Mouse (Mus musculus) heart, postnatal 10 days (tissue): ENCODE results near the gene Fbxo34. TPM values are rescaled to one million over a fixed set of nuclear protein-coding genes. Genes with fewer than 3 reads are reported as not detected.
"Not testable (repeated sequence)": the region's sequence is repeated elsewhere in the genome, so short reads cannot be mapped to it uniquely, and the experiment has no call there.

Source experiments
- DNase-seq, 2 experiments: peaks; one replicate each; pipeline ENCODE4 v3.0.0; 2021
- intact Hi-C: fragments of 180-260 bp; cut with DNase I; formaldehyde crosslinking; loops from one replicate; pipeline ENCODE4 v1.15.1; 2025
- total RNA-seq, 2 experiments: library from RNA; stranded (reverse); gene quantifications; 2 replicates each; pipeline ENCODE4 v1.2.3; 2021

The Fbxo34 gene
- total RNA-seq, result 10 to 100 TPM; 18.6 to 20.7 TPM

GRCm38 (mm10) chr14:47450121-47450520 is at the start of gene Fbxo34:
Gene Fbxo34, plus strand, starts transcription at chr14:47450421.
- DNase-seq, intact Hi-C loops: not testable (repeated sequence)

- no peak for DNase-seq
- intact Hi-C loops, result no loop called here
These were observed 47.5 kb upstream of the Fbxo34 start for GRCm38 (mm10) chr14:47402735-47403134.

GRCm38 (mm10) chr14:47406000-47406399 is 44.2 kb upstream of the Fbxo34 start:
- intact Hi-C loops, result no loop called here
- no peak for DNase-seq

DNA sequence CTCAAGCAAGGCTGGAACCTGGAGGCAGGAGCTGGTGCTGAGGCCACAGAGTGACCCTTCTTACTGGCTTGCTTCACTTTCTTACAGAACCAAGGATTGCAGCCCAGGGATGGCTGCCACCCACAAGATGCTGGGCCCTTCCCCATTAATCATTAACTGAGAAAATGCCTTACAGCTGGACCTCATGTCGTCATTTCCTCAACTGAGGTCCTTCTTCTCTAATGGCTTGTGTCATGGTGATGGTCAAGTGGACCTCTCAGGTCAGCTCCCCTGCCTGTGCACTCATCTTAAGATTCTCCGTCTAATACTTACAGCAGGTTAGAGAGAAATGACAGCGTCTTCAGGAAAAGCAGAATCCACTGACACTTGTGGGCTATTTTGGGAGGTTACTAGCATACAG is 32.9 kb upstream of the Fbxo34 start:
- no peak for DNase-seq
- intact Hi-C loops, result loop anchor here (5.0 kb wide), 1 partner anchor 120 kb away; no protein-coding TSS in a partner anchor

DNA sequence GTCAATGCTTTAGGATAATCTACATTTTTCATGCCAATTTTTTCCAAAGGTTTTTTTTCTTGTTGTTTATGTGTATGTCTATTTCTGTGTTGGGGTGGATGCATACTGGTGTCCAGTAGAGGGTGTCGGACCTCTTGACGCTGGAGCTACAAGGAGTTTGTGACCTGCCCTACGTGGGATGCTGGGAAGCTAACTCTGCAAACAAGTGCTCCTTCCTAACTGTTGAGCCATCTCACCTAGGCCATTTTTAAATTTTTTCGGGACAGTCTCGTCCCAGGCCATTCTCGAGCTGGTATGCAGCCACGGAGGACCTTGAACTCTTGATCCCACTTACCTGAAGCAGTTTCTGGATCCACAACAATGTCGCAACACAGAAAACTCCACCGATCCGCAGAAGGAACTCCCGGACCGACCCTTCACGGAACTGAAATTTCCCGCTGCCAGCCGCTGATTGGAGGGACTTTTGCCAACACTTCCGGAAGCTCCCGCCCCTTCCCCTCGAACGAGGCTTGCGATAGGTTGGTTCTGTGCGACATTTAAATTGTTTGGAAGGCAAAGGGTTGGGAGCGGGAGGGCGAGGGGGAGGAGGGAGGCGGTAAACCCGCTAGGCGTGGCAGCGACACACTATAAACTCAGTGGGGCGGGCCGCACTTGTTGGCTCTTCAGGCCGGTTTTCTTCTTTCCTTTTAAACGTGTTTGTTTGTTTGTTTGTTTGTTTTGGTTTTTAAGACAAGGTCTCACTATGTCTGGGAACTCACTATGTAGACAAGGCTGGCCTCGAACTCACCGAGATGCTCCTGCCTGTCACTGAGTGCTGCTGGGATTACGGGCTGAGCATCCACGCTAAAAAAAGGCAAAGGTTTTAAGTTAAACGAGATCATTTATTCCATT is 32.2 kb upstream of the Fbxo34 start, which contains the start of gene Dlgap5:
TSS of gene Dlgap5 (minus strand) at position 633 of the 891 bp plus-strand sequence.
- intact Hi-C loops, result loop anchor here (2.0 to 5.0 kb wide), 2 partner anchors 55 to 119 kb away; no protein-coding TSS in a partner anchor
- peak; percentile 96 to 97 for DNase-seq

DNA sequence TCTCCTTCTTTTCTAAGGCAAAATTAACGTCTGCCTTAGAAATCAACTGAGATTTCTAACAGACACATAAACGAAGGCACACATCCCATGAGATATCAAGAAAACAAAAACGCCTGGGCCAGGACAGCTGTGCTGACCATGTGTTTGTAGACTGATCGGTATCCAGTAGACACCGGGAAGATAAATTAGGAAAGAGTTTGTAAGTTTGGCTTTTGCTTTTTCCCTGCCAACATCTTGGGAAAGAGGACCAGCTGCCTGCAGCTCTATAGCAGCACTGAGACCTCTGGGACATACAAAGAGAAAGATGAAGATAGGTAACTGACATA is 31.6 kb upstream of the Fbxo34 start:
- peak; percentile 5 to 8 for DNase-seq
- intact Hi-C loops, result loop anchor here (2.0 to 5.0 kb wide), 2 partner anchors 54 to 119 kb away; no protein-coding TSS in a partner anchor

- intact Hi-C loops, result loop anchor here (2.0 to 5.0 kb wide), 2 partner anchors 54 to 118 kb away; no protein-coding TSS in a partner anchor
- no peak for DNase-seq
These were observed 31.1 kb upstream of the Fbxo34 start for GRCm38 (mm10) chr14:47419034-47419625.

- intact Hi-C loops, result loop anchor here (2.0 to 5.0 kb wide), 2 partner anchors 53 to 118 kb away; no protein-coding TSS in a partner anchor
- DNase-seq, result no peak
These were observed 30.4 kb upstream of the Fbxo34 start for GRCm38 (mm10) chr14:47419723-47420276.

GRCm38 (mm10) chr14:47421606-47422005 is 28.6 kb upstream of the Fbxo34 start:
- DNase-seq, result no peak
- intact Hi-C loops, result no loop called here

DNA sequence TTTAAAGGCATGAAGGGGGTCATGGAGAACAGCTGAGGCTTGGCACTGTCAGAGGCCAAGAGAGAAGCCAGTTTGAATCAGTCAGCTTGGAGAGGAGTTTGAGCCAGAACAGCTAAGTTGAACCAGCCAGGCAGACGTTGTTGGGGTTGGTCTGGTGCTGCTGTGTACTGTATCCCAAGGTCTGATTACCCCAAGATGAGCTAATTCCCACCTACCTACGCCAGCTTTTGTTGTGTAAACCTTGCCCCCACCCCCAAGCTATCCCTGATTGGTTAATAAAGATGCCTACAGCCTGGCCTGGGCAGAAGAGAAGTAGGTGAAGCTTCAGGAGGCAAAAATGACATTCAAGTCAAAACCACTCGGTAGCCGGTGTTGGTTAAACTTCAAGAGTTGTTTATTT is 27.8 kb upstream of the Fbxo34 start:
- no peak for DNase-seq
- intact Hi-C loops, result no loop called here

DNA sequence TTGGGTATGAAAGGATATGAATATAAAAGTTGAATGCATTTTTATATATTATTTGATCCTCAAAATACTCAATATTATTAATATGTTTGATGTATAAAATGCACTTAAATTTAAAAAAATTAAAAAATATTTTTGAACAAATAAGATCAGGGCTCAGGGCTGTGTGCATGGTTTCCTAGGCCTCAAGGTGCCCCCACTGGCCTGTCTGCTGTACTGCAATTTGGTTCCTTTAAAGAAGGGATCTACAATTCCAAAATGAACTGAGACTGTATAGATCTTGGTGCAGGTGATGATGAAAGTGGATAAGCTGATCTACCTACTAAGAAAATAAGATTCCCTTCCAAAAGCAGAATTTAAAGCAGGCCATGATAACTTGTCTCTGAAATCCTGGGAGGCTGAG is 17.2 kb upstream of the Fbxo34 start:
- DNase-seq, result peak in 1 of 2 experiments; percentile 7
- intact Hi-C loops, result no loop called here

- intact Hi-C loops, result no loop called here
- DNase-seq, result no peak
These were observed 11.3 kb upstream of the Fbxo34 start for GRCm38 (mm10) chr14:47438947-47439346.

DNA sequence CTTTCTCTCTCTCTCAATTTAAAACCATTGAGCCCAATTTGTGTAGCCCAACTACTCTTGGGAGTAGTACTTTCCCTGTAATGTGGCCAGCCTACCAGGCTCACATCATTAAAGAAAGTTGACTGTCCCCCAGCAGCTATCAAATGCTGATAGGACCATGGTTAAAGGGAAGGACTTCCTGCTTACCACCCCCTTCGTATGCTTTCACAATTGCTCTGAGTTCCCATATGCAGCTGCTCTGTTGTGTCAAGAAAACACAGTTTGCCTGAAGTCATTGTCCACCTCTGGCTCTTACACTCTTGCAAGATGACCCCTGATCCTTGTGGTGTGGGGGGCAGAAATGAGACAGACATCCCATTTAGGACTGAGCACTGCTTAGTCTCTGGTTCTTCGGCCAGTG is 5.3 kb upstream of the Fbxo34 start:
- peak in 1 of 2 experiments; percentile 10 for DNase-seq
- intact Hi-C loops, result no loop called here

GRCm38 (mm10) chr14:47445331-47446095 is 4.7 kb upstream of the Fbxo34 start:
- peak; percentile 6 to 15 for DNase-seq
- intact Hi-C loops, result no loop called here

- DNase-seq, result no peak
- intact Hi-C loops, result no loop called here
These were observed 9.3 kb downstream of the Fbxo34 start for GRCm38 (mm10) chr14:47459556-47459955.

DNA sequence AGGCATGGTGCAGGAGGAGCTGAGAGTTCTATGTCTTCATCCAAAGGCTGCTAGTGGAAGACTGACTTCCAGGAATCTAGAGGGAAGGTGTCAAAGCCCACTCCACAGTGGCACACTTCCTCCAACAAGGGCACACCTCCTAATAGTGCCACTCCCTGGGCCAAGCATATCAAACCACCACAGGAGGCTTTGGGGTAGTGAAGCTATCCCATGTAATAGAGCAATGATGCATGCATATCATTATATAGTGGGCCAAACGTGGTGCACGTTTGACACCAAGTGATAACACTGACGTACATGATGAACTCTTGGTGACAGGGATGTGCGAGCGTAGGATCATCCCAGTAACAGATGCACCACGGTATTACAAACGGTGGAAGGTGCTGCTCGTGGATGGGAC is 11.8 kb downstream of the Fbxo34 start:
- intact Hi-C loops, result no loop called here
- no peak for DNase-seq

- intact Hi-C loops, result no loop called here
- no peak for DNase-seq
These were observed 12.2 kb downstream of the Fbxo34 start for GRCm38 (mm10) chr14:47462453-47462852.

GRCm38 (mm10) chr14:47462877-47463460 is 12.7 kb downstream of the Fbxo34 start:
- DNase-seq, result no peak
- intact Hi-C loops, result no loop called here

DNA sequence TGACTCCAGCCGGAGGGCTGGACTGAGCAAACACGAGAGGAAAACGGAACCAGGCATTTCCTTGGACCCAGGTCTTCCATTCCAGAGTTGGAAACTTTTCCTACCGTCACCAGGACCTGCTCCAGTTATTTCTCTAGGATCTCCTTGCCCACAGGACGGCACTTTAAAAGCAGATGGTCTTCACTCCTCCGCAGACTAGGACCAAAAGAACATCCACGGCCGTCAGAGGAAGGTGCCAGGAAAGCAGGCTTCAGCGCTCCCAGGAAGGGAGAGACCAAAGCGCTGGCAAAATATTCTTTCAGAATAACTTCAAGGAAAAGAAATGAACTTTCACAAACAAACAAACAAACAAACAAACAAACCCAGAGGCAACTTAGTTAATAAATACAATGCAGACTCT is 14.2 kb downstream of the Fbxo34 start:
- intact Hi-C loops, result no loop called here
- DNase-seq, result no peak

GRCm38 (mm10) chr14:47465468-47466175 is 15.4 kb downstream of the Fbxo34 start:
- DNase-seq, result no peak
- intact Hi-C loops, result no loop called here
